In the genomic region with DNA sequence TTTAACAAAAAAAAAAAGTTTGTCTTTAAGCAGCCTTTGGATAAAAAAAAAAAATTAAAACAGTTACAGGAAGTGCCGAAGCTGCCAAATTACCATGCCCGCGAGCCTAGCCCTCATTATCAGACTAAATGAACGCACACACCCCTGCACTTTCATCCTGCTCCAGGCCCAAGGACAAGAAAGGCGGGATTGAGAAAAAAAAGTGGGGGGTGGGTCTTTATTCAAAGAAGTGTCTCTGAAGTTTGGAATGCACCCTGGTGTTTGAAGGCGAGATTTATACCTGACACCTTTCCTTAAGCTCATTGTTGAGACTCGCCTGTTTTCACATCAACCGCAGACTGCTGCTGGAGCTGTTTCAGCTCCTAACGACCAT, we compare ENCODE assay signal across 9 mouse cellular contexts. TPM values are rescaled to one million over a fixed set of nuclear protein-coding genes. Genes with fewer than 3 reads are reported as not detected.
DNase-seq lines count a peak whose midpoint lies in the region; ATAC-seq lines count a peak whose summit lies in the region.
"Had no signal": no experiment of that assay in that cellular context is flagged by ENCODE, and none has a peak within 500 bp of the region (broad histone marks: within the 10 kb centered on the region; RNA-seq: fewer than 3 reads in every experiment).

No protein-coding gene starts in this region.

- intact Hi-C loops in gastrocnemius, postnatal 36 days (cut with DNase I), result no loop called here

- WGBS in heart, embryonic 15.5 days, result 20% methylated on average over 9 of the region's 9 CpGs
- 2% methylated on average over 9 of the region's 9 CpGs for WGBS in midbrain, embryonic 11.5 days

- peak overlapping the region; percentile 22; the same call in 1 of the 2 replicates for H3K27ac ChIP-seq in heart, embryonic 15.5 days
- no peak overlapping the region for H3K27ac ChIP-seq in midbrain, embryonic 11.5 days (ENCODE audit: low read depth, low read length)

- DNase-seq in heart, adult 18-20 months, result no peak
- peak; percentile 45 for DNase-seq in R1 (ENCODE audit: low read depth, low spot score)
- peak; percentile 71 for DNase-seq in forelimb bud, embryonic 11.5 days (ENCODE audit: low read depth, low spot score)
- no peak for DNase-seq in midbrain, embryonic 11.5 days (ENCODE audit: low spot score, missing footprints)
- DNase-seq in cerebellum, adult 11-12 months, result no peak
- DNase-seq in thymus, postnatal 14 days, result no peak
- DNase-seq in gastrocnemius, postnatal 36 days, result no peak

- no peak for ATAC-seq in heart, embryonic 15.5 days (replicated peaks; ENCODE audit: insufficient number of reproducible peaks, insufficient read depth, low FRiP score, low read depth)
- no peak for ATAC-seq in midbrain, embryonic 11.5 days (ENCODE audit: low FRiP score)

- H3K9me3 ChIP-seq in heart, embryonic 15.5 days (replicated peaks), result no peaks in the 10 kb centered on the region
- no peaks in the 10 kb centered on the region; the same call in 1 of the 2 replicates for H3K9me3 ChIP-seq in midbrain, embryonic 11.5 days (ENCODE audit: control insufficient read depth, low read length)

- peak overlapping the region; percentile 14; the same call in 1 of the 2 replicates for H3K4me2 ChIP-seq in heart, embryonic 15.5 days
- H3K4me2 ChIP-seq in midbrain, embryonic 11.5 days, result peak overlapping the region; percentile 12; the same call in 1 of the 2 replicates

- H3K4me1 ChIP-seq in heart, embryonic 15.5 days (replicated peaks), result peaks cover 22% of the 10 kb centered on the region
- peaks cover 19% of the 10 kb centered on the region for H3K4me1 ChIP-seq in midbrain, embryonic 11.5 days (ENCODE audit: control insufficient read depth, insufficient read depth, low read length)

- H3K27me3 ChIP-seq in heart, embryonic 15.5 days, result no peaks in the 10 kb centered on the region
- H3K27me3 ChIP-seq in midbrain, embryonic 11.5 days (ENCODE audit: control insufficient read depth, insufficient read depth, low read length), result no peaks in the 10 kb centered on the region; the same call in 1 of the 2 replicates

- H3K4me3 ChIP-seq in heart, embryonic 15.5 days, result no peak overlapping the region
- H3K4me3 ChIP-seq in midbrain, embryonic 11.5 days (ENCODE audit: low read depth, low read length), result no peak overlapping the region

- no peak overlapping the region for H3K9ac ChIP-seq in heart, embryonic 15.5 days
- H3K9ac ChIP-seq in midbrain, embryonic 11.5 days (ENCODE audit: low read length), result 0 out of 2 replicates have a peak overlapping the region, but pooled peaks have one; percentile 1

- H3K36me3 ChIP-seq in heart, embryonic 15.5 days, result no peaks in the 10 kb centered on the region
- no peaks in the 10 kb centered on the region for H3K36me3 ChIP-seq in midbrain, embryonic 11.5 days (ENCODE audit: control insufficient read depth, insufficient read depth, low read length)

RNA-seq across cellular contexts. Expression of a gene that starts 23.4 kb away (rescaled TPM):
- polyA plus RNA-seq in heart, embryonic 15.5 days (2015; fragmentation: Nextera tagmentation; extraction: Ambion mirVana), result 0.09 and 0.37 TPM in 2 replicates
- total RNA-seq in heart, adult 18-20 months (2021), result under 1 TPM; 0.30 to 0.31 TPM
- 0.18 and 0.59 TPM in 2 replicates for polyA plus RNA-seq in midbrain, embryonic 11.5 days (2014; fragmentation: Nextera tagmentation; extraction: Ambion mirVana)
- total RNA-seq in gastrocnemius, postnatal 36 days (2021), result under 1 TPM in 1 of 2 experiments, not detected in 1; 0.15 TPM
- total RNA-seq: megakaryocyte, adult 5-6 weeks had no signal

Comparison
In these comparisons a context has a peak if more than half of its experiments do, and no peak if none do; other contexts are left out.
1. DNase-seq: peak in R1 (single experiment) and forelimb bud, embryonic 11.5 days (single experiment); none in heart, adult 18-20 months (0 of 2), midbrain, embryonic 11.5 days (single experiment), cerebellum, adult 11-12 months (single experiment), thymus, postnatal 14 days (single experiment) and gastrocnemius, postnatal 36 days (0 of 2).